26 mouse cellular contexts compared by ENCODE assay signal in genomic region chr12:107338758-107339157, GRCm38 (mm10).
DNase-seq lines count a peak whose midpoint lies in the region; ATAC-seq and TF ChIP-seq lines count a peak whose summit lies in the region.
"Had no signal": no experiment of that assay in that cellular context is flagged by ENCODE, and none has a peak within 500 bp of the region (broad histone marks: within the 10 kb centered on the region; RNA-seq: fewer than 3 reads in every experiment).

No protein-coding gene starts in this region.

- no peak for TF ChIP-seq EP300 in heart, adult 2 months (IDR thresholded peaks at IDR 0.05; ENCODE audit: insufficient read depth, low read depth, low read length)

- H3K27ac ChIP-seq in heart, embryonic 10.5 days = no peak overlapping the region
- H3K27ac ChIP-seq in heart, adult 2 months = no peak overlapping the region
- H3K27ac ChIP-seq in lung, embryonic 14.5 days (ENCODE audit: low read depth) = no peak overlapping the region
- H3K27ac ChIP-seq in midbrain, embryonic 11.5 days (ENCODE audit: low read depth, low read length) = no peak overlapping the region
- H3K27ac ChIP-seq: embryonic facial prominence, embryonic 10.5 days; embryonic facial prominence, embryonic 13.5 days; forebrain, embryonic 12.5 days; forebrain, embryonic 15.5 days; hindbrain, embryonic 12.5 days; hindbrain, embryonic 15.5 days had no signal

- no peak; the same call in 1 of the 2 replicates for ATAC-seq in lung, embryonic 14.5 days (ENCODE audit: insufficient read depth)
- ATAC-seq in midbrain, embryonic 11.5 days (ENCODE audit: low FRiP score) = no peak
- ATAC-seq: forebrain, embryonic 15.5 days; Patski had no signal

- 51% methylated on average over 10 of the region's 10 CpGs for WGBS in heart, embryonic 10.5 days
- WGBS in heart, adult 2 months = 67% methylated on average over 10 of the region's 10 CpGs
- WGBS in lung, embryonic 14.5 days = 62% methylated on average over 10 of the region's 10 CpGs
- 80% methylated on average over 10 of the region's 10 CpGs for WGBS in midbrain, embryonic 11.5 days

- H3K79me2 ChIP-seq in heart, adult 2 months (replicated peaks; ENCODE audit: control insufficient read depth, insufficient read depth, low read length) = no peaks in the 10 kb centered on the region

- no peaks in the 10 kb centered on the region for H3K36me3 ChIP-seq in heart, embryonic 10.5 days
- H3K36me3 ChIP-seq in heart, adult 2 months (ENCODE audit: control insufficient read depth, insufficient read depth, low read length) = no peaks in the 10 kb centered on the region
- no peaks in the 10 kb centered on the region for H3K36me3 ChIP-seq in lung, embryonic 14.5 days (ENCODE audit: insufficient read depth)
- no peaks in the 10 kb centered on the region for H3K36me3 ChIP-seq in midbrain, embryonic 11.5 days (ENCODE audit: control insufficient read depth, insufficient read depth, low read length)
- H3K36me3 ChIP-seq: embryonic facial prominence, embryonic 10.5 days; embryonic facial prominence, embryonic 13.5 days; forebrain, embryonic 12.5 days; forebrain, embryonic 15.5 days; G1E; hindbrain, embryonic 12.5 days; hindbrain, embryonic 15.5 days had no signal

- no peak for TF ChIP-seq CTCF in heart, adult 2 months (IDR thresholded peaks at IDR 0.05)
- no peak for TF ChIP-seq CTCF in lung, embryonic 14.5 days (IDR thresholded peaks at IDR 0.05; ENCODE audit: low read depth)

- no peak for TF ChIP-seq POLR2A in heart, adult 2 months (IDR thresholded peaks at IDR 0.05; ENCODE audit: insufficient read depth, low read depth, low read length)

- H3K4me1 ChIP-seq in heart, embryonic 10.5 days = no peaks in the 10 kb centered on the region
- no peaks in the 10 kb centered on the region for H3K4me1 ChIP-seq in heart, adult 2 months (ENCODE audit: control insufficient read depth, insufficient read depth, low read length)
- no peaks in the 10 kb centered on the region for H3K4me1 ChIP-seq in lung, embryonic 14.5 days (ENCODE audit: insufficient read depth)
- H3K4me1 ChIP-seq in midbrain, embryonic 11.5 days (ENCODE audit: control insufficient read depth, insufficient read depth, low read length) = no peaks in the 10 kb centered on the region
- H3K4me1 ChIP-seq: forebrain, embryonic 12.5 days; hindbrain, embryonic 12.5 days; hindbrain, embryonic 15.5 days had no signal

- intact Hi-C loops in heart, adult 2 months (cut with DNase I) = no loop called here

- no peak overlapping the region for H3K9ac ChIP-seq in heart, adult 2 months (ENCODE audit: low read depth, low read length)
- H3K9ac ChIP-seq in lung, embryonic 14.5 days = no peak overlapping the region
- H3K9ac ChIP-seq in midbrain, embryonic 11.5 days (ENCODE audit: low read length) = no peak overlapping the region
- H3K9ac ChIP-seq: embryonic facial prominence, embryonic 13.5 days; forebrain, embryonic 12.5 days; forebrain, embryonic 15.5 days; hindbrain, embryonic 12.5 days; hindbrain, embryonic 15.5 days had no signal

- H3K27me3 ChIP-seq in heart, embryonic 10.5 days (ENCODE audit: insufficient read depth, poor library complexity, severe bottlenecking) = no peaks in the 10 kb centered on the region
- H3K27me3 ChIP-seq in heart, adult 2 months (ENCODE audit: control insufficient read depth, insufficient read depth, low read length) = no peaks in the 10 kb centered on the region
- H3K27me3 ChIP-seq in lung, embryonic 14.5 days (ENCODE audit: insufficient read depth, low read length) = no peaks in the 10 kb centered on the region
- H3K27me3 ChIP-seq in midbrain, embryonic 11.5 days (ENCODE audit: control insufficient read depth, insufficient read depth, low read length) = no peaks in the 10 kb centered on the region
- H3K27me3 ChIP-seq: CH12.LX; embryonic facial prominence, embryonic 13.5 days; forebrain, embryonic 12.5 days; forebrain, embryonic 15.5 days; hindbrain, embryonic 12.5 days; hindbrain, embryonic 15.5 days; Patski had no signal

- no peak overlapping the region for H3K4me2 ChIP-seq in lung, embryonic 14.5 days
- no peak overlapping the region for H3K4me2 ChIP-seq in midbrain, embryonic 11.5 days
- H3K4me2 ChIP-seq: embryonic facial prominence, embryonic 13.5 days; forebrain, embryonic 12.5 days; forebrain, embryonic 15.5 days; hindbrain, embryonic 12.5 days; hindbrain, embryonic 15.5 days had no signal

- no peaks in the 10 kb centered on the region for H3K9me3 ChIP-seq in heart, embryonic 10.5 days
- H3K9me3 ChIP-seq in lung, embryonic 14.5 days (ENCODE audit: low read depth, low read length) = no peaks in the 10 kb centered on the region
- no peaks in the 10 kb centered on the region for H3K9me3 ChIP-seq in midbrain, embryonic 11.5 days (ENCODE audit: control insufficient read depth, low read length)
- H3K9me3 ChIP-seq: embryonic facial prominence, embryonic 10.5 days; embryonic facial prominence, embryonic 13.5 days; forebrain, embryonic 12.5 days; forebrain, embryonic 15.5 days; hindbrain, embryonic 12.5 days; hindbrain, embryonic 15.5 days had no signal

- no peak overlapping the region for H3K4me3 ChIP-seq in heart, embryonic 10.5 days
- no peak overlapping the region for H3K4me3 ChIP-seq in heart, adult 2 months
- H3K4me3 ChIP-seq in lung, embryonic 14.5 days (ENCODE audit: low read depth, low read length) = no peak overlapping the region
- no peak overlapping the region for H3K4me3 ChIP-seq in midbrain, embryonic 11.5 days (ENCODE audit: low read depth, low read length)
- H3K4me3 ChIP-seq: embryonic facial prominence, embryonic 10.5 days; embryonic facial prominence, embryonic 13.5 days; erythroblast, embryonic 14.5 days; forebrain, embryonic 12.5 days; forebrain, embryonic 15.5 days; hindbrain, embryonic 12.5 days; hindbrain, embryonic 15.5 days had no signal

- DNase-seq in heart, embryonic 10.5 days (ENCODE audit: low spot score) = peak; percentile 64
- DNase-seq in heart, adult 2 months = no peak
- DNase-seq in lung, embryonic 14.5 days = peak; percentile 9
- DNase-seq in lung, postnatal 14 days = peak; percentile 5
- DNase-seq in midbrain, embryonic 11.5 days (ENCODE audit: low spot score, missing footprints) = no peak
- DNase-seq in thymus, postnatal 4 days = no peak
- no peak for DNase-seq in c-Kit-positive CD71-positive TER-119-positive erythroid progenitor cells, embryonic 14.5 days (ENCODE audit: low spot score)
- DNase-seq: adrenal gland, postnatal 10 days; adrenal gland, postnatal 36 days; B cell, adult 2 months; cerebellum, adult 11-12 months; cerebellum, adult 8-10 months; cerebellum, postnatal 36 days; embryo, embryonic 11 days; gastrocnemius, postnatal 10 days; gastrocnemius, postnatal 36 days had no signal

Comparison
In these comparisons a context has a peak if more than half of its experiments do, and no peak if none do; other contexts are left out.
1. DNase-seq: peak in heart, embryonic 10.5 days (single experiment), lung, embryonic 14.5 days (single experiment) and lung, postnatal 14 days (single experiment); none in heart, adult 2 months (0 of 2), midbrain, embryonic 11.5 days (single experiment), thymus, postnatal 4 days (single experiment) and c-Kit-positive CD71-positive TER-119-positive erythroid progenitor cells, embryonic 14.5 days (single experiment).